Mouse (Mus musculus) cortical plate, adult 2 months (tissue): ENCODE measurements around the gene Napsa.

Source experiments
- CTCF ChIP-seq: fragments of 200-500 bp; IDR thresholded peaks from 2 replicates; pipeline ENCODE4 v1.5.1; 2011; ENCODE audit warnings: mild to moderate bottlenecking, control low read depth, low read length; ENCODE audit not compliant: insufficient read depth; ENCODE audit errors: extremely low read depth
- POLR2A ChIP-seq: fragments of 200-500 bp; IDR thresholded peaks from 2 replicates; pipeline ENCODE4 v1.6.1; 2011; ENCODE audit warnings: mild to moderate bottlenecking, low read length, control low read depth; ENCODE audit not compliant: insufficient read depth; ENCODE audit errors: extremely low read depth

DNA sequence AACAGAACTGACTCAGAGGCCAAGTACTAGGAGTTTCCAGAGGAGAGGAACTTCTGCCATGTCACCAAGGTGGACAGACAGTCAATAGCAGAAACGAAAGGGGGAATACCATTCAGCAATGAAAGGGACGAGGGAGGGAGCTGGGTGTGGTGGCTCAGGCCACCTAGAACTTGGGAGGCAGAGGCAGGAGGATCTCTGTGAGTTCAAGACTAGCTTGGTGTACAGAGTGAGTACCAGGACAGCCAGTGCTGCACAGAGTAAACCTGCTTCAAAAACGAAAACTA is 52.3 kb downstream of the Napsa start:
- TF ChIP-seq CTCF: no peak
- TF ChIP-seq POLR2A: no peak
